Mouse (Mus musculus): ENCODE measurements at regions not wholly inside any gene's neighbourhood (a gene's known extent, or its start where the extent isn't known, plus 50 kb on each side); places are given as distances from the start of the nearest gene placed in this dataset.

GRCm38 (mm10) chr15:67495001-67495658 is 994.4 kb upstream of the Lrrc6 start:
- ATAC-seq (replicated peaks; ENCODE audit: low FRiP score, low TSS enrichment, poor library complexity, severe bottlenecking), result no peak

DNA sequence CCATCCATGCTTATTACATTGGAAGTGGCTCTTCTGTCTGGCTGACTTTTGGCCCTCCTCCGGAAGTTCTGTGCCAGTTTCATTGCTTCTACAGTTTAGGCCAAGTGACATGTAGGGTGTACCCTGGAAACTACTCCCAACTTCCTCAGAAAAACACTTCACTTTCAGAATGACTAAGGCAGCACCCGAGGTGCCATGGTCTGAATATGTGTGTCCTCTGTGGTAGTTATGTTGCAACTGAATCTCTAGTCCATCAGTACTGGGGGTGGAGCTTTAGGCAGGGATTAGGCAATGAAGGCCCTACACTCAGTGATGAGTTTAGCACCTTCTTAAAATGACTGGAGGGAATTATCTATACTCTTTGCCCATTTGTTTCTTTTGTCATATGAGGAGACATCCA is 981.0 kb upstream of the Lrrc6 start:
- ATAC-seq (replicated peaks; ENCODE audit: low FRiP score, low TSS enrichment, poor library complexity, severe bottlenecking), result no peak

- ATAC-seq (replicated peaks; ENCODE audit: low FRiP score, low TSS enrichment, poor library complexity, severe bottlenecking), result no peak
Measured at GRCm38 (mm10) chr15:67474325-67474724, 973.6 kb upstream of the Lrrc6 start.

DNA sequence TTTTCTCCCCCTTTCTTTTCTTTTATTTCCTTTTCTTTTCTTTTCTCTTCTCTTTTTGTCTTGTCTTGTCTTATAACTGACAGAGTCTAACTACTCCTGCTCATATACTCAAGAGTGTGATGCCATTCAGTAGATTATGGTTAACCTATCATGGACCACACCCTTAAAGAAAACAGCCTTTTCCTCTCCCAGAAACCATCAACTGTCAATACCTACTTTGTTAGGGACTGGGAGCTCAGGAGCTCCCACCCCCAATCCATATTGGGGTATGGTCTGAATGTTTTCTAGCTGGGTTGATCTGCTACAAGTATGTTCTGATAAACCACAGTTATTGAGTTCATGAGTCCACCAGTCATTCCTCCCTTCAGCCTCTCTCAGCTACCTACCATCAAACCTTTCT is 972.3 kb upstream of the Lrrc6 start:
- ATAC-seq (replicated peaks; ENCODE audit: low FRiP score, low TSS enrichment, poor library complexity, severe bottlenecking), result peak; percentile 53; the same call in 1 of the 2 replicates

DNA sequence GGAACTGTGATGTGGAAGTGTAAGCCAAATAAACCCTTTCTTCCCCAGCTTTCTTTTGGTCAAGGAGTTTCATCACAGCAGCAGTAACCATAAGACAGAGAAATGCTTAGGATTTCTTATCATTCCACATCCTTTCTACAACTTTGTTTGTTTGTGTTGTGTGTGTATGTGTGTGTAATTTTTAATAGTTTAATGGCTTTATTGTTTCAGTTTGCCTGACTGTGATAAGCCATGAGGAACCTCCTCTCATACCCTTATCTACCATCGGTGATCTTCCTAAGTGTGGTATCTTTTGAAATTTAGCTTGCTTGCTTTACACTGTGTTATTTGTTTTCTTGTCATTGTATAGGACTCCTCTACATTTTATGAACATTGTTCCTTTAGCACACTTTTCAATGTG is 970.6 kb upstream of the Lrrc6 start:
- peak; percentile 26; the same call in 1 of the 2 replicates for ATAC-seq (replicated peaks; ENCODE audit: low FRiP score, low TSS enrichment, poor library complexity, severe bottlenecking)

GRCm38 (mm10) chr15:67470036-67470435 is 969.3 kb upstream of the Lrrc6 start:
- 0 out of 2 replicates have a peak, but pooled peaks have one; percentile 50 for ATAC-seq (replicated peaks; ENCODE audit: low FRiP score, low TSS enrichment, poor library complexity, severe bottlenecking)

DNA sequence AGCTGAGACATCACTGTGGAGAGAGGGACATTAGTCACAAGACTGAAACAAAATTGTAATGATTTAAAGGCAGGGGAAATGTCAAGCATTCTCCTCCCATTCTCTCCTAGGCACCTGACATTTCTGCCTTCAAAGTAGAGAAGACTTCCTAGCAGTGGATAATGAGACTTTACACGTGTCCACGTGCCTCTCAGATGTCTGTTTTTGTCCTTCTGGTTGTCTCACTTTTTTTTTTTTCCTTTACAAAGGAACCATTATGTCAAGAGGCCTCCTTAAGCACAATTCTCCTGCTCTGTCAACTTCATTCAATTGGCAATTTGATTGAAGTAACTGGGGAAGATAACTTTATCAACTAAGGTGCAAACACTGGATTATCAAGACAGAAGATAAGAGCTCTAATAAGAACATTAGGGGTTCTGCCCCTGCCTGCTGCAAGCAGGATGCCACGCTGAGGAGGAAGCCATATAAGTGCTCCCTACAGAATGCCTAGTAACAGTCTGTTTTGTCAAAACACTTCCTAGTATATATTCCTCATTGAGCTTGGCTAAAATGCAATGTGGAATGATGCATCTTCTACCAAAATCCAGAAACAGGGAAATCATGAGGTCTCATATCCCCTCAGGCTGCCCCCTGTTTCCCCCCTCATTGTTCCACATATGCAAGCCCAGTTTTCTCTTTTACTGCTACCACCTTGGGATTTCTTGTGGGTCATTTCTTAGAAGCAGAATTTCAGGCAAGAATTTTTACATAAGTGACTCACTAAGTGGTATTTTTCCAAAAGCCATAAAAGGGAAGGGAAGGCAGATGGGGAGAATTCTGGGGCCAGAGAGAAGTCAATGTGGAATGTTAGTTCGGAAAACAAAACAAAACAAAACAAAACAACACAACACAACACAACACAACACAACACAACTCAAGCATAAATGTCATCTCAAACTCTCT is 967.0 kb upstream of the Lrrc6 start:
- no peak for ATAC-seq (replicated peaks; ENCODE audit: low FRiP score, low TSS enrichment, poor library complexity, severe bottlenecking)

DNA sequence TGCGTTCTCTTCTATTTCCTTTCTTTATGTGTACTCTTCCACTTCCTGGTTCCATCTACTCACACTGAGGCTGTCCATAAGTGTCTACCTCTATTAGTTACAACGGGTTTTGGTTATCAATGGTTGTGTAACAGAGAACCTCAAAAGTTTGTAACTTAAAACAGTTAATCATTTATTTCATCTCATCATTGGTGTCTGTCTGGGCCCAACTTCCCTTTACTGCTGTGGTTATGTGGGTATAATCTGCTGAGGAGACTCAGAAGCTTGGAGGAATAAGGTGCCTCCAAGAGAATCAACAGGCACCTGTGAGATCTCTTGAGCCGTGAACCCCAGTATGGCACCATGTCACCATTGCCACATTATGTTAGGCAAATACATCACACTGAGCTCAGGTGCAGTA is 962.2 kb upstream of the Lrrc6 start:
- ATAC-seq (replicated peaks; ENCODE audit: low FRiP score, low TSS enrichment, poor library complexity, severe bottlenecking), result no peak

DNA sequence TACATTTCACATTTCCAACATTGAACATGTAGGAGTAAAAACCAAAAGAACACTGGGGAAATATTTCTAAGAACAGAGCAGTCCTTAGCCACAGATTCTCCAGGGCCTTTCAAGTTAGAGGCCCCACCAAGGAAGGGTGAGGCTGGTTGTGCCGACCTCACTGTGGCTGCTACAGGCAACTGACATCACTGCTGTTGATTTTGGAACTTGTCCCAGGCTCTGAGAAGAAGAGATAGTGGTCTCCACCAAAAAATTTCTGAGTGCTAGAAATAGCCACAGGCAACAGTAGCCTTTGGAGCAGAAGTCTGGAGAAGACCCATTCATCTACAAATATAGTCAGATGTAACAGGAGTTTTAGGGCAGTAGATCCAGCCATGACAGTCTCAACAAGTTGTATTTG is 959.7 kb upstream of the Lrrc6 start:
- ATAC-seq (replicated peaks; ENCODE audit: low FRiP score, low TSS enrichment, poor library complexity, severe bottlenecking), result peak; percentile 99

GRCm38 (mm10) chr15:67434284-67434683 is 933.6 kb upstream of the Lrrc6 start:
- ATAC-seq (replicated peaks; ENCODE audit: low FRiP score, low TSS enrichment, poor library complexity, severe bottlenecking), result peak; percentile 89

GRCm38 (mm10) chr15:67423922-67424321 is 923.2 kb upstream of the Lrrc6 start:
- ATAC-seq (replicated peaks; ENCODE audit: low FRiP score, low TSS enrichment, poor library complexity, severe bottlenecking), result no peak

GRCm38 (mm10) chr15:67422277-67422953 is 921.7 kb upstream of the Lrrc6 start:
- no peak for ATAC-seq (replicated peaks; ENCODE audit: low FRiP score, low TSS enrichment, poor library complexity, severe bottlenecking)

DNA sequence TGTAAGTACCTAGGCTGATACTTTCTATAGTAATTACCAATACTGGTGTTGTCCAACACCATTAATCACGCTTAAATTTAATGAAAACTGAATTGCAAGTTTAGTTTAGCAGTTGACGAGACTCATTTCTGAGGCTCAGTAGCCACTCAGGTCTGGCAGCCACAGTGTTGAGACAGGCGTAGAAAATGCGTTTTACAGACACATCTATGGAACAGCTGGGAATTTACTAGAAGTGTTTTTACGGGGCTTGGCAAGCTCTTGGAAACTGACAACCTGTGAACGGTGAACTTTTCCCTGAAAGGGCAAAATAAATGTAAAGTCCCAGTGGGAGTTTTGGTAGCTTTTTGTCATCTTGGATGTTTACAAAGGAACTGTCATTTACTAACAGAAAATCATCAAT is 920.1 kb upstream of the Lrrc6 start:
- no peak for ATAC-seq (replicated peaks; ENCODE audit: low FRiP score, low TSS enrichment, poor library complexity, severe bottlenecking)

- no peak for ATAC-seq (replicated peaks; ENCODE audit: low FRiP score, low TSS enrichment, poor library complexity, severe bottlenecking)
Measured at GRCm38 (mm10) chr15:67419733-67420132, 919.0 kb upstream of the Lrrc6 start.

DNA sequence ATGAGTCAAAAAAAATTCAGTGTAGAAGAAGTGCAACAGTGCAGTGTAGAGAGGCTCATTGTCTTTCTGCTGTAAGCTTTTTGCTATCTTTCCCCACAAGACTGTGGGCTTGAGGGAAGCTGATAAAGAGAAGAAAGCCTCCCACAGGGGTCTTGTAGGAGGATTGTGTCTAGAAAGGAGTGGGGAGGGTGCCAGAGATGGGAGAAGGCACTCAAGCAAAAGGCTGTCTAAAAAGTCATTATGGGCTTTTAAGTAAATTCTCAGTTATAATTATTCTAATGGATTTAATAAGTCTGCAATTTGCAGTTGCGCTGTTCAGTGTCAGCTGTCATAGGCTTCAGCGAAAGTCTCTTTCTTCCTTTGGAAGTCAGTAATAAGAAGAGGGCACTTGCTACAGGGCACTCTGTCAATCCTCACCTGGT is 917.0 kb upstream of the Lrrc6 start:
- peak; percentile 60 for ATAC-seq (replicated peaks; ENCODE audit: low FRiP score, low TSS enrichment, poor library complexity, severe bottlenecking)

DNA sequence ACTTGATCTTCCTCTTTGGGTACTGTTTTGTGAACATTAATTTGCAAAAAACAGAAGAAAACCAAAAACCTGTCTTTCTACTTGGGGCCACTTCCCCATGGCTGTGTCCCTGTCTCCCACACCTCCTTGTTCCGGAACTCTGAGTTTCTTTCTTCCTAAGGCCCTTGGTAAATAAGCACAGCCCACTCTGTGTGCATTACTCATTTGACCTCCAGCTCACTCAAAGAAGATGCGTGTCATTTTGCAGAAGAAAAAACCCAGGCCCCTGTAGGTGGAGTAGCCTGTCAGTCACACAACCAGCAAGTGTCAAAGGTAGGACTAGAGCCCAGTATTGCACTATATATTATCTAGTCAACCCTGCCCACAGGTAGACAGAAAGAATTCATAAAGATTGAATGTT is 915.1 kb upstream of the Lrrc6 start:
- ATAC-seq (replicated peaks; ENCODE audit: low FRiP score, low TSS enrichment, poor library complexity, severe bottlenecking), result no peak

GRCm38 (mm10) chr15:67414371-67414930 is 913.7 kb upstream of the Lrrc6 start:
- no peak for ATAC-seq (replicated peaks; ENCODE audit: low FRiP score, low TSS enrichment, poor library complexity, severe bottlenecking)

DNA sequence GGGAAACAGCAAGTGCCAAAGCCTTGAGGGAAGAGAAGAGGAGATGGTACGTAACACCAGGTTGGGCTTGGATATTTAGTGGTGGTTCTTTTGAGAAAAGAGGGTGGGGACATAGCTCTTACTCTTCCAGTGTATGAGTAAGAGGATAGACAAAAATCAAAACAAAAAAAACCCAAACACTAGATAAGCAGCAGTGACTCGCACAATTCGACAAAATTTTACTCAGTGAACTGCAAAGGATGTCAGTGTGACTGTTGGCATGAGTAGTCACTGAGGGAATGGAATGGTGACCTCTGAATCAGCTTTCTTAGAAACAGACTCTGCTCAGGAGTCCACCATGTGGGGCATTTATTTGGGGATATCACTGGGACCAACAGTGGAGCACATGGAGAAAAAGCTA is 912.9 kb upstream of the Lrrc6 start:
- no peak for ATAC-seq (replicated peaks; ENCODE audit: low FRiP score, low TSS enrichment, poor library complexity, severe bottlenecking)

DNA sequence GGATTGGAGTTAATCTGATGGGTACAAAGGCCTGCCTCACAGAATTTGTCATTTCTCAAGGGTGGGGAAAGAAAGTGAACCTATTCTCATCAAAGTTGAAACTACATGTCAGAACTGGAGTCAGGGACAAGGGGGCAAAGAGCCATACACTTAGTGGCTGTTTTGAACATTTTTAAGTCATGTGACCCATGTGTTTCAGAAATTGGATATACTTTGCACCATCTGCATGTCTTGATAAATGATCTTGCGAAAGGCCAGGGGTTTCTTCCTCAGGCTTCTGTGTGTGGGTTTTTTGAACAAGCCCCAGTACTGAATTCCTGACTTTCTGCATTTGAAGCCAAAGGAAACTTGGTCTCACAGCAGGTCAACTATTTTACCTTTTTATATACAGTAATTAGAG is 911.7 kb upstream of the Lrrc6 start:
- ATAC-seq (replicated peaks; ENCODE audit: low FRiP score, low TSS enrichment, poor library complexity, severe bottlenecking), result no peak

DNA sequence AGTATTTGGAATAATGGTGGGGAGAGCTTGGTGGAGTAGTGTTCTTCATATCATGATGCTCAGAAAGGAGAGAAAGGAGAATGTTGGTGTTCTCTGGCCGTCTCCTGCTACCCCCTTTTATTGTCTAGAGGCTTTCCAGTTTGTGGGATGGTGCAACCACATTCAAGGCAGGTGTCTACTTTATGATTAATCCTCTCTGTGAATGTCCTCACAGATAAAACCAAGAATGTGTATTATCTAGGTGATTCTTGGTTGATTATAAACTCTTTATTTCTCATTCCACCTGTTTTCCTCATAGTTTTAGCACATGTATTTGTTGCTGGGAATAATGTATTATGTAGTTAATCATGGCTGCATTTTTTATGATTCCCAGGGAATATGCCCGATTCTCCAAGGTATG is 910.9 kb upstream of the Lrrc6 start:
- ATAC-seq (replicated peaks; ENCODE audit: low FRiP score, low TSS enrichment, poor library complexity, severe bottlenecking), result no peak
